Mouse (Mus musculus): ENCODE measurements at regions not wholly inside any gene's neighbourhood (a gene's known extent, or its start where the extent isn't known, plus 50 kb on each side); places are given as distances from the start of the nearest gene placed in this dataset.

- no peak for TF ChIP-seq CTCF (IDR thresholded peaks at IDR 0.05; ENCODE audit: low read depth, low read length)
- TF ChIP-seq POLR2A (IDR thresholded peaks at IDR 0.05; ENCODE audit: insufficient read depth, low read length): no peak
Observed at GRCm38 (mm10) chr7:68607170-68607569, 141.9 kb downstream of the Arrdc4 start.

Measured in ES-Bruce4 (cell line).